Mouse (Mus musculus) embryonic fibroblast, embryonic 13.5 days (primary cell): ENCODE measurements around the gene Ablim1.

ENCODE experiments used
- CTCF ChIP-seq: IDR thresholded peaks from 2 replicates; pipeline ENCODE4 v1.5.1; 2011; ENCODE audit warnings: mild to moderate bottlenecking, control low read depth, low read length, moderate library complexity, borderline replicate concordance; ENCODE audit not compliant: insufficient read depth
- POLR2A ChIP-seq: IDR thresholded peaks from 2 replicates; pipeline ENCODE4 v1.6.1; 2011; ENCODE audit warnings: low read depth, mild to moderate bottlenecking, control low read depth, low read length, moderate library complexity

DNA sequence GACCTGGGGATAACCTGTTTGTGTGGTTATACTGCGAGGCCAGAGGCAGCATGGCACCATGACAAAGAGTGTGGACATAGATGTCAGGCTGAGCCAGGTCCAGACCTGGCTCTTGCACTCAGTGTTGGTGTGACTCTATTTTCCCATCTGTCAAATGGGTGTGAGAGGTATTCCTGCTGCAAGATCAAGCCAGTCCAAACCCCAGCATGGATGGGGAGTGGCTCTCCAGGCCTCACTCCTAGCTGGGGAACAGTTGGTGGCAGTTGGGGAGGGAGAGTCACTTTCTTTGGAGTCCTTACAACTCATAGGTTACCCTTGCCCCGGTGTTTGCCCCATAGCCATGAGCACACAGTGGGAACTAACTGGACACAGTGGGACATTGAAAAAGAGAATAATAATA is 103.8 kb downstream of the Ablim1 start:
- TF ChIP-seq CTCF (no peak), POLR2A (no peak)
